Mouse (Mus musculus): ENCODE results near the gene Hpse2.

The Hpse2 gene

DNA sequence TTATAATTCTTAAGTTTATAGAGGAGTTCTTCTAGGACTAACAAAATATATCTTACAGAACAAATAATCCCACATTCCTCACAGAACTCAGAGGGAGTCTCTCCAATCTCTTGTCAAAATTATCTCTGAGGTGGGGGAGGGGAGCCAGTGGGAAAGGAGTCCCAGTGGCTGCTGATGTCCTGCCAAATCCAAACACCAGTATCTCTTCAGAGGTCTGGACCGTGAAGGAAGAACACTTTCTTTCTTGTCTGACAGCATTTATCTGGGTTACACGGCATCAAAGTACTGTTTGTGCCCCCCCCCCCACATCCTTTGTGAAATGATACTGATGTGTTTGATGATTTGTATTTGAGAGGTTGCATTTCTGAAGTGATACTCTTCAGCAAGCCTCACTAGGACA, 213.3 kb downstream of the Hpse2 start:
- peak; percentile 26 for DNase-seq (ENCODE audit: low spot score)

DNA sequence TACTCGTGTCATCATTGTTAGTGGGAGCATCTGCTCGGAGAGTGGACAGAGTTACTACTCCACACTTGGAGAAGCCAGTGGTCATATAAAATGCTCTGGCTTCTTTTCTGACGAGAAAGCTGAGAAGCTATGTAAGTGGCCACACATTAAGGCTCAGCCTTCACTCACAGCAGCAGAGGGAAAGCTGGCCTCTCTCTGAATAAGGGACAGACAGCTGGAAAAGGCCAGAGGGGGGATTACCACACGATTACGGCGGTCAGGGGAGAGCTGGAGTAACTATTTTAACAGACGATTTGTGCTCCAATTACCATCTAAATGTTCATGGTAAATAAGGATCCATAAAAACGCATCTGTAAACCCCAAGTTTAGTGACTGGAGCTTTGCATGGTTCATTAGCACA, 232.1 kb downstream of the Hpse2 start:
- no peak for DNase-seq (ENCODE audit: low spot score)

DNA sequence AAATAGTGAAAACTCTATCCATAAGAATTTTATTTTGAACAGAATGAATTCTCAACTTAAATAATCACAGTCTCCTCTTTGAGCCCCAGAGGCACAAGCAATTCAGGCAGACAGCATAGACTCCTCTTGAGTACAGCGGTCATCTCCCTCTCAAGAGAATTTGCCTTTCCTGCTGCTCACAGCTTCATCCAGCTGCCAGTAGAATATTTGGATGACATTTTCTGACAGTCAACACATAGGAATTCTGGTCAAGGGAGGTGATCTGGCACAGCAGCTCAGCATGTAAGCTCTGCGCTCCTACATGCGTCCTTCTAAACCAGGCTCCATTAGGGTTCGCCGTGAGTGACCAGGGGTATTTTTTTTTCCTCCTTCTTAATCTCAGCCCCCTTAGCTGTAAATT, 232.6 kb downstream of the Hpse2 start:
- DNase-seq (ENCODE audit: low spot score), result no peak

DNA sequence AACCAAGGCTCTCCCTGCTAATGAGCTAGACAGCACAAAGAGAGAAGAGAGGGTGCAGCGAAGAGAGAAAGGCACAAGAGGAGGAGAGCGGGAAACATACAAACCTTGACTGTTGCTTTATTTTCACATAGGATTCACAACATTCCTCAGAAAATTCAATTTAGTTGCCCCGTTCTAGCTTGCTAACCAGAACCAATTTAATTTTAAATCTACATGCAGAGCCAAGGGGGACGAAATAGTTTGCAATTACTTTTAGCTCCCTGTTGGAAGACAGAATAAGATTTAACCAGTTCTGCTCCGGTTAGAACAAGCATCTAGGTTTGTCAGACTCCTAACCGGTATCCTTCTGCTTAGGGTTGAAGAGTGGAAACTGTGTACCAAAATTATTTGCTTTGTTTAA, 240.3 kb downstream of the Hpse2 start:
- DNase-seq (ENCODE audit: low spot score), result no peak

DNA sequence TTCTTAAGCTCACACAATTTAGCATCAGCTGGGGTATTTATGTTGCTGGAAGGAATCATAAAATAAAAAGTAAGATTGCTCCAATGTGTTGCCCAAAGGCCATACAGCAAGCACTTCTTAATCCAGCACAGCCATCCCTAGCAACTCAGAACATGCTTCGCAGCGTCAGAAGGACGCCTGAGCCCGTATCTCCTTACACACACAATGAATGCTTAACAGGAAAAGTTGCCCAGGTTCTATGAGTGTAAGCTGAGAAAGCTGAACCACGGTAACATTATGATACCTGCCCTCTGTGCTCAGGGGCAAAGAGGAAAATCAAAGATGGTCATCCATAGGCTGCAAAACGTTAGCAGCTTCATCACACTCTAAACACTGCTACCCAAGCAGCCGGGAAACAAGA, 241.3 kb downstream of the Hpse2 start:
- DNase-seq (ENCODE audit: low spot score), result no peak

DNA sequence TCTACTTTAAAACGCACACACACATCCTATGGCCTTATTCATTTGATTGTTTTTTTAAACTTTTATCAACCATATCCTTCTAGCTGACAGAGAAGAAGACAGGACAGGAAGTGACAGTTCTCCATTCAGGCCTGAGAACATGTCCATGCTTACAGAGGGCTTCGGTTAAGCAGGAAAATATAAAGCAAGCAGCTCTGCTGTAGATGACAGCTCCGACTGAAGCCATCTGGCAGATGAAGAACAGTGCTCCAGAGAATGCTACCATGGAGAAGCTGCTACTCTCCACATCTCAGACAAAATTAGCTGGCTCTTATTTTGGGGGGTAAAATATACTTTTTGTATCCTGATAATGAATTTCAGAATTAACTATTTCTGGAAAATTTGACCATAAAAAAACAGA, 246.5 kb downstream of the Hpse2 start:
- no peak for DNase-seq (ENCODE audit: low spot score)

DNA sequence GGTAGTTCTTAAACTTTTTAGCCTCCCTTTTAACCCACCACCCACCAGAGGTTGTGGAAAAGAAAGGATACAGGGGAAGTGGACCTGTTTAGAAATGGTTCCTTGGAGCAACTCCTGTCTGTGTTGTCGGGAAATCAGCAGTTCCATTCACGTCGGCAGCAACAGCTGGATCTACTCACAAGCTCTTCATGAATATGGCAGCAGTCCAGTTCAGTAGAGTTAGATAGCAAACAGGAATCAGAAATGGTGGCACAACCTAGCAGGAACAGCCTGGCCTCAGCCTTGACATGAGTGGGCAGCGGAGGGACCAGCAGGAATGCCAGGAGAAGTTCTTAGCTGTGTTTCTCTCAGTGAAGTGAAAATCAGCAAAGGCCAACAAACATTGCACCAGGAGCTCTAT, 278.4 kb downstream of the Hpse2 start:
- DNase-seq (ENCODE audit: low spot score), result no peak

DNA sequence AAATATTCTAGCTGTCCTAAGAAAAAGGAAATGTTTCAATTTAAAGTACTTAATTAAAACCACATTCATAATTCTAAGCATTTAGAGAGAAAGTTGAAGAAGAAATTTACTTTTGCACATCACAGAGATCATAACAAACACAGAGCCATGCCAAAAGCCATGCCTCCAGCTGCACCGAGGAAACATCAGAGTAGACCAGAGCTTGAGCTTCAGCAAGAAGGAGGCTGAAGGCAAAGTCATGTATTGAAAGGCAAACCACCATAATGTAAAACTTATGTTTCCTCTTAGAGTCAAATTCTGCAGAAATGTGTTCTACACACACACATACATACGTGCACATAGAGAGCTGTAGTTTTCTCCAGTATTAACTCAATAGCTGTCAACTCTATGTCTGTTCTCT, 291.2 kb downstream of the Hpse2 start:
- DNase-seq (ENCODE audit: low spot score), result no peak

DNA sequence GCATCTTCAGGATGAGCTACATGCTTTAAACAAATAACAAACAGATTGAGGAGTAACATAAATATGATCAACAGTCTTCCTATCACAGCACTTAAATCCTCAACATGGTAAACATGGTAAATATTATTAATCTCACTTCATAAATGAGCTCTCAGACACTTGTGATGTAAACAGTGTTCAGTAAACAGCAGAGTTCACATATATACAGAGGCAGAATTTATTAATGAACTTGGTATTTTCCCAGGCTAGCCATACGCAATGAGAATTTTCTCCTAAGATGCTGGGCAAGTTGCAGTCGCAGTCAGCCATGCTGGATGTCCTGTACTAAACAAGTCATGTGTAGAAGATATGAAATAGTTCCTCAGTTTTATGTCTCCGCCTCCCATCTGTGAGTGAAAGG, 300.9 kb downstream of the Hpse2 start:
- DNase-seq (ENCODE audit: low spot score), result no peak

DNA sequence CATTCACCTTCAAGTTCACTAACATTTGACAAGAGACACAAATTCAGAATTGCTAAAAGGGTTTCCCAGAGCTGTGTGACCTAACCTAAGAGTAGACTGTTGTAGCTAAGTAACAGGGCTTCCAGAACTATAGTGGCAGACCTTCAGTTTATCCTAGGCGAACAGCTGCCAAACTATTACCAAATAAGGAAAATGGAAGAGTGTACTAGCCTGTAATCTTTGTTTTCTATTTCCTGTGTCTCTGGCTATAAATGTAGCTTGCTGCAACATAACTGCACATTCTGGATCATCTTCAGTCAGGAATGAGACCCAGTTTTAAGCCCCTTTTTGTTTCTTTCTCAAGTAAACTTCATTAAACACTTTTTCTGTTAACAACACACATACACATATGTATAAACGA, 324.0 kb downstream of the Hpse2 start:
- no peak for DNase-seq (ENCODE audit: low spot score)

DNA sequence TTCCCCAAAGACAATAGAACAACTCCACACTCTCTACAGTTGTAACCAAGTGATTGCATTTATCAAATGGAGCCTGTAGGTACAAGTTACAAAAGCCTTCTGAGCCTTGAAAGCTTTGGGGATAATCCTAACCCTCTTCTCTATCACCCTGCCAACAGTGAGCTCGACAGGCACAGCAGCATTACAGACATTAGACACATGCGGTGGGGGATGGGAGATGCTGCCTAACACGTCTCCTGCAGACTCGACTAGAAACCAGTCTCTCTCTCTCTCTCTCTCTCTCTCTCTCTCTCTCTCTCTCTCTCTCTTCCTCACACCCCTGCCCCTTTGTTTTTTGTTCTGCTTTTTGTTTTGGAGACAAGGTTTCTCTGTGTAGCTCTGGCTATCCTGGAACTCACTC, 343.6 kb downstream of the Hpse2 start:
- DNase-seq (ENCODE audit: low spot score), result no peak

DNA sequence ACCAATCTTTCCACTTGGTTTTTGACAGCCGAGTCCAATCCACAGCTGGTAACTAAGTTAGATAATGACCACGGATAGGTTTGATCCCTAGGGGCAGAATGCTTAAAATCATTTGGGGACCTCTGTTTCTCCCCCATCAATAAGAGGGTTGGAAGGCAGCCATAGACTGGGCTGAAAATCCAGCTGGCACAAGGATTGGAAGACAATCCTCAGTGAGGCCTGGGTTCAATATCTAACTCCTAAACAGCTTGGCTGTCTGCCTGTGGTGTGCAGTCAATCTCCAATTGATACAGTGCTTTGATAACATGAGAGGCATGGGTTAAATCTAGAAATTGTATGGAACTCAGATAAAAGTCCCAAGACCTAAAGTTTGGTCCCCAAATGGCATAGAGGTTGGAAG, 345.4 kb downstream of the Hpse2 start:
- no peak for DNase-seq (ENCODE audit: low spot score)

DNA sequence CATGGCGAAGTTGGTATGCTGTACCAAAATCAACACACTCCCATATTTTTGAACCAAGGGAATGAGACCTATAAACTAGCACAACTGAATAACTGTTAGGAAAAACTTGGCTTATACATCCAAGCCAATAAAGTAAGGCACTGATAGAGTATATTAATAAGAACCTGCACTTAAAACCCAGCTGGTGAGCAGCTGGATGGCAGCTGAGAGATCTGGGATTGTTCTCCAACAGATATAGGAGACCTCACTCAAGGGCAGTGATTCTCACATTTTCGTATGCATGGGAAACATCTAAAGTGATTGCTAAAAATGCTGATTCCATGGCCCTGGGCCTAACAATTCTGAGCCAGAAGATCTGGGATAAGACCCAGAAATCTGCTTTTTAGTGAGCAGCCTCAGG, 345.9 kb downstream of the Hpse2 start:
- DNase-seq (ENCODE audit: low spot score), result no peak

DNA sequence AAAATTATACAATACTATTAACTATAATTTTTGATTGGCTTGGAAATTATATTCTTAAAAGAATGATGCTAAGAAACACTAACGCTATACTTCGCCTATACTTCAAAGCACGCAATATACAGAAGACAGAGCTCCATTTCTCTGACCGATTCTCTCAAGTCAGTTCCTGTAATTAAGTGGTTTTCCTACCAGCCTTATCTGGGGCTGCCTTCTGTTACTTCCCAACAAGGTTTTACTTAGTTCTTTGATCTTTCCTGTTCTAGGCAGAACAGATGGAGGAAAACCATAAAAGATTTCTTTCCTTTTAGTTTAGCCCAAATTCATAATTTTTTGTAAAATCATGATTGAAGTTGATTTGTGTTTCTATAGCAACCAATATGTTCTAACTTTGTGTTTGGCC, 351.8 kb downstream of the Hpse2 start:
- no peak for DNase-seq (ENCODE audit: low spot score)

DNA sequence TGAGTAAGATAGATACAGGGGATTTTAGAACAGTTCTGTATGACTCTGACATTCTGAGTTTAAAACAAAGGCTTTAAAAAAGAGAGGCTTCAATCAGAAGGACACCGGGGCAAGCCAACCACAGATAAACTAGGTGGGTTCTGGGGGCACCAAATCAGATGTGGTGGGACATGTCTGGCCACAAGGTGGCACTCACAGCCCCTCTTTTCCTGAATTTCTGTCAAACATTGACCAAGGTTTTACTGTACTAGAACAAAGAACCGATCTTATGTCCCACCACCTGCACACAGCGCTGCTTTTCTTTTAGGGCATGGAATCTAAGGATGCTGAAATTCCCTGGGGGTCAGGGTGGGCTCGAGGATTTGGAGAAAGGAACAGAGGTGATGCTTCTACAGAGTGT, 360.9 kb downstream of the Hpse2 start:
- peak; percentile 8 for DNase-seq (ENCODE audit: low spot score)

DNA sequence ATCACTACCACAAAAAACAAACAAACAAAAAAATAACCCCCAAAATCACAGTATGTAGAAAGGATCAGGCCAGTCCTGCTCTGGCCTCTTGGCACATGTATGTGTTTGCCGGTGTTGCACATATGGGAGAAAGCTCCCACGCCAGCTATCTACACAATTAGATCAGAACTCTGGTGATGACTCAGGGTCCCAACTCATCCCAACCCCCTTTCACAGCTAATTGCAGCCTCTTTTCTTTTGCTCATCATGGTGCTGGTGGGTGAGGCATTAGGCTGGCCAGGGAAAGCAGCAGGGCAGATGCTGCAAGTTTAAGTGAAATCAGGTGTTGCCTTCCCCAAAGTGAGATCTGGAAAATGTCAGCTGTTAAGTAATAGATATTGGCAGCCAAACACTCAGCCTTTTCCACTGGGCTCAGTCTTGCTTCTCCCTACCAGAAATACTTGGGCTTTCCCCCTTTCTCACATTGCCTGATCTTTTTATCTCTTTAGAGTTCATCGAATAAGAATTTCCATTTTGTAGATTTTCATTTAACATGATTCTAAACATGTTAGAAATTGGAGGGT, 365.5 kb downstream of the Hpse2 start:
- no peak for DNase-seq (ENCODE audit: low spot score)

DNA sequence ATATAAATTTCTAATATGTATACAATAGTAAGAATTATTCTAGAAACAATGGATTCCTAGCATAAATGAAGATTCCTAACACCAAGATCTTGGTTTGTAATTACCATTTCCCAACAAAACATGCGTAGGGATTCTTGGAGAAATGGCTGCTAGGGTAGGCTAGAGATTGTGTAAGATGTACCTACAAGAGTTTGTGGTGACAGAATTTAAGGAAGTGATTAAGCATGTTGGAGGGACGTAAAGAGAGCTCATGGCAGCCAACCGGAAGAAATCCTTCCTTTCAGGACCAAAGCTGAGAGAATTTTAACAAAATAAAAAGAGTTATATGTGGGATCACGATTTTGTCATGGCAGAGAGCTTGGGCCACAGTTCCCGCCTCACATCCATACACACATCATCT, 369.4 kb downstream of the Hpse2 start:
- DNase-seq (ENCODE audit: low spot score), result no peak

DNA sequence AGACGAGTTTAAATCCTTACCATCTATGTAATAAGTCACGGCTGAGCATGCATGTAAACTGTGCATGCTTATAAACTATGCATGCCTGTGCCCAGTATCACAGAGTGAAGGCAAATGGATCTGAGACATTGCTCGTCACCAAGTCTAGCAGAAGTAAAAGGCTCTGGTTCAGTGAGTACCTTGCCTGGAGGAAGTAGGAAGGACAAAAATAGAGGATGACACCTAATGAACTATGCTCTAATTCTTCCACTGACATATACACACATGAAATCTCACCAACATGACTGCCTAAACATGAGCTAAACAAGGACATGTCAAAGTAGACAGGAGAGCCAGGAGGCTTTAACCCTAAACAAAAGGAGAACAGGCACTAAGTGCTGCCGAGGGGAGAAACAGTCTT, 391.7 kb downstream of the Hpse2 start:
- no peak for DNase-seq (ENCODE audit: low spot score)

DNA sequence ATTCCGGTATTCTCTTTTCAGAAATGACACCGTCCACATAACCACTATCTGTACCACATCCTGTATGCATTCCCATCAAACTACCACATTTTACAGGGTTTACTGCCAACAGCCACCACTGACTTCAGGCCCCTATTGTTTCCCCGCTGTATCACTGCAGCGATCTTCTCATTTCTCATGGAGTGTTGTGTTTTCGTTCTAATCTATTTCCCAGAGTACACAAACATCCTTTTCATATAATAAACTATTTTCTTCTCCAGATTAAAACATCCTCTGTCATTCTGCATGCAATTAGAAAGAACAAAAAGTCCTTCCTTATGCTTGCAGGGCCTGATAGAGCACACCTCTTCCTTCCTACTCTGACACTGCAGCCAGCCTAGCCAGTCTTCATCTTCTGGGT, 399.3 kb downstream of the Hpse2 start:
- no peak for DNase-seq (ENCODE audit: low spot score)

DNA sequence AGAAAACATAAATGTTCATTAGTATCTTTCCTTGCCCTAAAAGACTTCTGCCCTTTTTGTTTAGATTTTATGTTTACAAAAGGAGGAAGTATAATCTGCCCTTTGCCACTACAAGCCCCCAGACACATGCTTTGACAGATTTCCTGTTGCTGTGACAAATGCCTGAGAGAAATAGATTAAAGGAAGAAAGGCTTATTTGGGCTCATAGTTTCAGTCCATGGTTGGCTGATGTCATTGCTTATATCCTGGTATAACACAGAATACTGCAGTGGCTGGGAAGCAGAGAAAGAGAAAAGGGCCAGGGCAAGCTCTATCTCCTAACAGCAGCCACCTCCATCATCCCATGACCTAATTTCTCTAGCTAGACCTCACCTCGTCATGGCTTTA, 401.8 kb downstream of the Hpse2 start:
- no peak for DNase-seq (ENCODE audit: low spot score)

DNA sequence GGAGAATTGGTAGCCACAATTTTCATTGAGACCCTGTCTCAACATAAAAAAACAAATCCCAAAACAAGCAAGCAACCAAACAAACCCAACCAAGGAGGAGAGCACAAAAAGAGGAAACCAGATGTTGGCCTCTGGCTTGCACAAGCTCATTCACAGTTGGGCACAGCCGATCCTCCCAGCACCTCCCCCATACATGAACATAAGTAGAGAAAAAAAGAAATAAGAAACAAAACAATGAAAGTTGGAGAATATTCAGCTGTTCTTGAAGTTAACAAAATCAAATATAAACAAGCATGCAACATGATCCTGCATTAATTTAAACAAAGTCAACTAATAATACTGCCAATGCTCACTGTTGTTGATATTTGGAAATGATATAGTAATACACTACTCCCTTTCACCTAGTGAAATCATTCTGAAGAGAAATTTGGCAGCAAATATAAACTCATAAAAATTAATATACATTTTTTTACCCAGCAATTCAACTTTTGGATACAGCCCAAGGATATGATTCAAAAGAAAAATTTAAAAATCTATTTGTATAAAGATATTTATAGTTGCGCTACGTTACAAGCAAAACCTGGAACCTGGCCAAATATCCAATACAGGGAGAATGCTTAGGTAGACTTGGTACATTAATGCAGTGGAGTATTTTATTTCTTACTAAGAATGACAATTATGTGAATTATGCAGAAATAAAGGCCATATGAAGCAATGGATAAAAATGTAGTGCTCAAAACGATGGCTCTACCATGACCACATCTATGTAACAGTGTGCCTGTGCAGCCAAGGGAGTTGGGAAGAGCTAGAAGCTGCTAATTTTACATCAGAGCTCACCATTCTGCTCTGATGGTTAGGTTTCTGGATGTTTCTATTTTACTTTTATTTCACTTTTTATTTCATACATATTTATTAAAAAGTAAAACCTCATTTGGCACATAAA, 402.5 kb downstream of the Hpse2 start:
- DNase-seq (ENCODE audit: low spot score), result no peak

DNA sequence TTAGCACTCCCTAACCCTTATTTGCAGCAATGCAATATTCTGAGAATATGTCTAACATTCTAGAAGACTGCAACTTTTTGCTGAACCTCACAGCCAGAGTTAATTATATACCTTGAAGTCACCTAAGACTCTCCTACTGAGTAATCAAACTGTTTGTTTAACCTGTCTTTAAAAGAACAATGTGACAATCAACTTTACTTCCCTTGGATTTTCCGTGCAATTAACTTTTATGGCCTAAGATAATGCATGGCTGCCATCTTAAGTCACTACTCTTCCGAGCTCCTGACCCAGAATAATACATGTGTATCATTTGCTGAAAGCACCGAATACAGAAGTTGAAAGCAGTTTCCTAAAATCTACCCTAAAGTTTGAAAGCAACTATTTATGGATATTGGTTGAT, 407.6 kb downstream of the Hpse2 start:
- DNase-seq (ENCODE audit: low spot score), result no peak

DNA sequence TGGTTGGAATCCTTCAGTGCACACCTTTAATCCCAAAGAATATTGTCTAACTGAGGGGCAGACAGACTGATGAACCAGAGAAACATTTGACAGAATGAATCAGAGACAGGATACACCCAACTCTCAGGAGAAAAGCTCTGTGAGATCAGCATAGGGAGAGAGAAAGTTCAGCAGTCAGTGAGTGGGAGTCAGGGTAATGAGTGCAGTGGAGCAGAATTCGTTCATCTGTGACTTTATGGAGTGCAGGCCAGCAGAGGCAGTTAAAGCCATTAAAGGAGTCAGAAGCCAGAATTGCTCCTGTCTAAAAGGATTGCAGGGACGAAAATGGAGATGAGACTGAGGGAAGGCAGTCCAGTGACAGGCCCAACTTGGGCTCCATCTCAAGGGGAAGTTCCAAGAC, 410.2 kb downstream of the Hpse2 start:
- DNase-seq (ENCODE audit: low spot score), result no peak

DNA sequence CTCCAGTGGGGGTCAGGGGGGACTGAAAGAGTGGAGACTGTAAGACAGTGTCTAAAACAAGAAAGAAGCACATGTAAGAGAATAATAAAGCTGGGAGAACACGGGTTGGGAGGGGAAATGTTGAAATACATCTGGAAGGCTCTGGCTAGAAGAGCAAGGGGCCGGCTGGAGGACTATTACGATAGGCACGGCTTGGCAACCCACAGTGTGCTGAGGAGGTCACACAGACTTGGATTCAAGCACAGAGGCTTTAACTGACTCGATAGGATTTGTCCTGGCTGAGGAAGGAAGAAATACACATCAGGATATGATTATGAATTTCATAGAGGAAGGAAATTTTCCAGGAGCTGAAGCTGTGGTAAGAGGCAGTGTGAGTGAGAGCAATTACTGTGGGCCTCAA, 414.4 kb downstream of the Hpse2 start:
- no peak for DNase-seq (ENCODE audit: low spot score)
